Mouse (Mus musculus): Measurements from ENCODE around the gene Clec4a4.

DNA sequence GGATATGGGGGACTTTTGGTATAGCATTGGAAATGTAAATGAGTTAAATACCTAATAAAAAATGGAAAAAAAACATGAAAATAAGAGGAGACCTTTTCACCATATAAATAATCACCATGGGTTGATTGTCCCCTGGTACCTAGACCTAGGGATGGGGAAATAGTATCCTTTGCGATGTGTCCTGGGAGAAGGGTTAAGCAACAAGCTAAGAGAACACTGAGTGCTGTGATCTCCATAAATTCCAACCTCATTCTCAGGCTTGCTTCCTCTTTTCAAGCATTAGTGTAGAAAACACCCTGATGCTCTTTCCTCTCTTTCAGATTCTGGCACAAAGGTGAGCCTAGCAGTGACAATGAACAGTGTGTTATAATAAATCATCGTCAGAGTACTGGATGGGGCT lies 21.1 kb upstream of the Clec4a4 start:
- TF ChIP-seq POLR2A (IDR thresholded peaks at IDR 0.05; ENCODE audit: extremely low read depth, insufficient read depth, low read length): no peak
- TF ChIP-seq CTCF (IDR thresholded peaks at IDR 0.05; ENCODE audit: extremely low read depth, insufficient read depth, low read length): no peak
